Mouse (Mus musculus) liver, postnatal 0 days (tissue): ENCODE data around the gene Zfp354a. TPM values are rescaled to one million over a fixed set of nuclear protein-coding genes. Genes with fewer than 3 reads are reported as not detected.

Source experiments
- ATAC-seq: fragments of 200-750 bp; cut with Nextera tagmentation; 2 replicates; pipeline ENCODE4 v1.8.0; 2017; ENCODE audit warnings: mild to moderate bottlenecking, moderate library complexity
- DNase-seq: peaks from one replicate; pipeline ENCODE4 v3.0.0-alpha.2; 2016
- H3K27ac ChIP-seq: fragments of 300-500 bp; sonication (generic); 2 replicates; pipeline ENCODE4 v1.5.1; 2014; ENCODE audit warnings: antibody characterized with exemption, moderate library complexity, mild to moderate bottlenecking, low read depth
- H3K27me3 ChIP-seq: fragments of 300-500 bp; sonication (generic); 2 replicates; pipeline ENCODE4 v1.6.1; 2014; ENCODE audit warnings: low read length, control low read depth, mixed read lengths; ENCODE audit not compliant: insufficient read depth
- H3K36me3 ChIP-seq: fragments of 300-500 bp; sonication (generic); replicated peaks from 2 replicates; pipeline ENCODE4 v1.6.1; 2014; ENCODE audit warnings: mild to moderate bottlenecking, control low read depth, low read length, moderate library complexity, mixed read lengths; ENCODE audit not compliant: insufficient read depth
- H3K4me1 ChIP-seq: fragments of 300-500 bp; sonication (generic); 2 replicates; pipeline ENCODE4 v1.6.1; 2014; ENCODE audit warnings: antibody characterized with exemption, mild to moderate bottlenecking, control low read depth; ENCODE audit not compliant: insufficient read depth
- H3K4me2 ChIP-seq: fragments of 300-500 bp; sonication (generic); 2 replicates; pipeline ENCODE4 v1.6.1; 2014; ENCODE audit warnings: low read depth, mild to moderate bottlenecking, low read length, moderate library complexity, mixed read lengths
- H3K4me3 ChIP-seq: fragments of 300-500 bp; sonication (generic); 2 replicates; pipeline ENCODE4 v1.5.1; 2014; ENCODE audit warnings: low read depth, low read length
- H3K9ac ChIP-seq: fragments of 300-500 bp; sonication (generic); replicated peaks from 2 replicates; pipeline ENCODE4 v1.6.1; 2014; ENCODE audit warnings: mild to moderate bottlenecking, moderate library complexity
- H3K9me3 ChIP-seq: fragments of 300-500 bp; sonication (generic); 2 replicates; pipeline ENCODE4 v1.6.1; 2016; ENCODE audit warnings: mild to moderate bottlenecking, control low read depth, low read length, mixed read lengths
- CTCF ChIP-seq: sonication (generic); IDR thresholded peaks from 2 replicates; pipeline ENCODE4 v1.5.1; 2016; ENCODE audit warnings: antibody characterized with exemption, low read depth
- EP300 ChIP-seq: IDR thresholded peaks from 2 replicates; pipeline ENCODE4 v1.6.1; 2016; ENCODE audit warnings: antibody characterized with exemption, low read depth, mild to moderate bottlenecking
- whole genome bisulfite sequencing: fragments of 180-500 bp; shearing (Covaris S2); extraction: QIAGEN DNeasy Blood & Tissue Kit; methylation state at CpG from one replicate; pipeline ENCODE4 v1.1.7; 2014; ENCODE audit not compliant: insufficient replicate concordance; 5-methylcytosine and 5-hydroxymethylcytosine counted together
- polyA plus RNA-seq: library from polyadenylated mRNA; unstranded; fragments of >200 nt; fragmentation: Nextera tagmentation; extraction: Ambion mirVana; gene quantifications from 2 replicates; pipeline ENCODE4 v1.2.1, GENCODE M21; 2015

Zfp354a gene
- polyA plus RNA-seq, 1 experiment from 2014 or later: 0.86 TPM

DNA sequence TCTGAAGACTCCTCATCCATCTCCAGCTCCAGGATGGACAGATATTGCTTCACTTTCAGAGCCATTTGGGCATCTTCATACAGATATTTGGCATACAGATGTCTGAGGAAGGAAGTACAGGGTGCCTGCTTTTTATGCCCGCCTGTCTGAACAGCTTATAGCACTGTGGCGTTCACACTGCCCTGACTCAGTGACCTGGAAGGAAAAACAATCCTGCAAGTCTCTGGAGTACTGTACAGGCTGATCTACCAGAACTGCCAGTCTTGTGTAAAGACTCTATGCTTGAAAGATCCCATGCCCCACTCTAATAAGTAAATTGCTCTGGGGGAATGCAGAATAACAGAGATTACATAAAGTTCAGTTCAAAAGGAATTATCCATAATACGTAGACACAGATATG, 51.6 kb downstream of the Zfp354a start:
- Histone ChIP-seq H3K4me3 (no peak overlapping the region), H3K36me3 (no peaks in the 10 kb centered on the region), H3K27me3 (no peaks in the 10 kb centered on the region), H3K4me1 (no peaks in the 10 kb centered on the region), H3K9me3 (no peaks in the 10 kb centered on the region; the same call in 1 of the 2 replicates), H3K27ac (no peak overlapping the region), H3K9ac (no peak overlapping the region), H3K4me2 (no peak overlapping the region)
- no peak for TF ChIP-seq EP300
- no peak for TF ChIP-seq CTCF
- no peak for DNase-seq
- WGBS: 69% methylated on average over 3 of the region's 3 CpGs
- no peak for ATAC-seq

Other genes with a start within 250 kb of the Zfp354a start
- gene Zfp354c, start 231.5 kb upstream of the Zfp354a start, polyA plus RNA-seq: 0.21 and 0.39 TPM in 2 replicates
- gene Zfp879, start 217.7 kb upstream of the Zfp354a start, polyA plus RNA-seq: 0.08 and 0.15 TPM in 2 replicates
- 0.12 TPM in 1 of 2 replicates, not detected in the other for gene Grm6, start 208.6 kb upstream of the Zfp354a start, polyA plus RNA-seq
- 0.12 and 0.17 TPM in 2 replicates for gene Zfp454, start 171.6 kb upstream of the Zfp354a start, polyA plus RNA-seq
- gene Zfp2, start 143.1 kb upstream of the Zfp354a start, polyA plus RNA-seq: 1.3 and 1.5 TPM in 2 replicates
- gene Zfp354b, start 127.6 kb upstream of the Zfp354a start, polyA plus RNA-seq: 0.33 and 0.36 TPM in 2 replicates
- not detected in 2 replicates for gene 4933414I15Rik, start 115.5 kb upstream of the Zfp354a start, polyA plus RNA-seq
- gene Prop1, start 105.5 kb upstream of the Zfp354a start, polyA plus RNA-seq: not detected in 2 replicates
- gene Olfr1378, start 92.7 kb upstream of the Zfp354a start, polyA plus RNA-seq: not detected in 2 replicates
- not detected in 2 replicates for gene Olfr1377, start 77.3 kb upstream of the Zfp354a start, polyA plus RNA-seq
- not detected in 2 replicates for gene Olfr51, start 55.7 kb upstream of the Zfp354a start, polyA plus RNA-seq
- gene Olfr54, start 45.0 kb upstream of the Zfp354a start, polyA plus RNA-seq: not detected in 2 replicates
- gene Olfr1375, start 11.1 kb upstream of the Zfp354a start, polyA plus RNA-seq: not detected in 2 replicates
- not detected in 2 replicates for gene Gm12569, start 161.2 kb downstream of the Zfp354a start, polyA plus RNA-seq
- gene Clk4, start 202.5 kb downstream of the Zfp354a start, polyA plus RNA-seq: 41.0 and 45.8 TPM in 2 replicates
- 0.48 and 1.3 TPM in 2 replicates for gene BC049762, start 203.8 kb downstream of the Zfp354a start, polyA plus RNA-seq
- 0.09 and 0.13 TPM in 2 replicates for gene Col23a1, start 230.7 kb downstream of the Zfp354a start, polyA plus RNA-seq